Mouse (Mus musculus) thymus, postnatal 25 days (tissue): ENCODE data around the gene Mlst8.
"Not testable (repeated sequence)": the region's sequence is repeated elsewhere in the genome, so short reads cannot be mapped to it uniquely, and the experiment has no call there.

Experiments
- DNase-seq: peaks from one replicate; pipeline ENCODE4 v3.0.0; 2022

Mlst8 gene

DNA sequence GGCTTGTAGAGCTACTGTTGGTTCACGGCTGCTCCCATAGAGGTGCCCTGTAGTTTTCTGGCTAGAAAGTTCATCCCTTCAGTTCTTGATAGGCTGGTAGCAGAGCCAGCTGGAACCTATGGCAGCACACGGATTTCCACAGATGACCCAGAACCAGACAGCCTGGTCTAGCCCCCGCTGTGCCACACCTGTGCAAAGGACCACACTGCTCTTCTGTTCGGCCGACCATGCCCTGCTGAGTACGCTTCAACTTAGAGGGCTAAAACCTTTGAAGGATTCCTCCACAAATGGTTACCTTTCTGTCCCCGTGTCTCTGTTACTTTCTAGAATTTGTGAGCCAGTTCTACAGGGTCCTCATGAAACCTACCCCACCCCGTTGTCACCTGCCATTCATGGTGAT is 53.6 kb downstream of the Mlst8 start:
- DNase-seq = not testable (repeated sequence)

- no peak for DNase-seq
Observed at GRCm38 (mm10) chr17:24424489-24424888, 54.4 kb downstream of the Mlst8 start.
